8 mouse cellular contexts compared by ENCODE assay signal in genomic region chr3:145576876-145577275, GRCm38 (mm10). TPM values are rescaled to one million over a fixed set of nuclear protein-coding genes. Genes with fewer than 3 reads are reported as not detected.
DNase-seq lines count a peak whose midpoint lies in the region; ATAC-seq and TF ChIP-seq lines count a peak whose summit lies in the region.

No protein-coding gene starts in this region.

- H3K9ac ChIP-seq in kidney, embryonic 16.5 days (replicated peaks; ENCODE audit: low read length) = peak overlapping the region; percentile 79
- H3K9ac ChIP-seq in hindbrain, embryonic 14.5 days = peak overlapping the region; percentile 60
- peak overlapping the region; percentile 58 for H3K9ac ChIP-seq in midbrain, embryonic 15.5 days

- peak overlapping the region; percentile 78 for H3K4me3 ChIP-seq in kidney, embryonic 16.5 days (ENCODE audit: low read length)
- H3K4me3 ChIP-seq in bone marrow macrophage, adult 2 months (ENCODE audit: insufficient read depth, low read length) = peak overlapping the region; percentile 85
- H3K4me3 ChIP-seq in hindbrain, embryonic 14.5 days (replicated peaks; ENCODE audit: low read length) = peak overlapping the region; percentile 60
- H3K4me3 ChIP-seq in midbrain, embryonic 15.5 days = peak overlapping the region; percentile 83

- no peaks in the 10 kb centered on the region for H3K9me3 ChIP-seq in kidney, embryonic 16.5 days (ENCODE audit: low read length)
- no peaks in the 10 kb centered on the region for H3K9me3 ChIP-seq in hindbrain, embryonic 14.5 days (ENCODE audit: control insufficient read depth, low read length)
- no peaks in the 10 kb centered on the region for H3K9me3 ChIP-seq in midbrain, embryonic 15.5 days

- no peak overlapping the region for H3K27ac ChIP-seq in kidney, embryonic 16.5 days (ENCODE audit: low read length)
- H3K27ac ChIP-seq in bone marrow macrophage, adult 2 months (ENCODE audit: insufficient read depth, low read depth, low read length) = no peak overlapping the region
- H3K27ac ChIP-seq in hindbrain, embryonic 14.5 days = no peak overlapping the region
- no peak overlapping the region for H3K27ac ChIP-seq in midbrain, embryonic 15.5 days

- TF ChIP-seq POLR2A in bone marrow macrophage, adult 2 months (IDR thresholded peaks at IDR 0.05; ENCODE audit: borderline replicate concordance, low read depth, low read length) = no peak

- DNase-seq in kidney, adult 8-10 months = no peak
- DNase-seq in hindbrain, embryonic 14.5 days (ENCODE audit: low spot score) = no peak
- no peak for DNase-seq in embryo, embryonic 10 days (ENCODE audit: low spot score)
- DNase-seq in left cerebral cortex, adult 8-10 months (ENCODE audit: low spot score in 2 of 2) = no peak
- no peak for DNase-seq in retina, postnatal 1 day

- 20% methylated on average over 15 of the region's 15 CpGs for WGBS in kidney, embryonic 16.5 days
- 34% methylated on average over 15 of the region's 15 CpGs for WGBS in hindbrain, embryonic 14.5 days
- 34% methylated on average over 15 of the region's 15 CpGs for whole genome bisulfite sequencing in midbrain, embryonic 15.5 days

- H3K4me2 ChIP-seq in kidney, embryonic 16.5 days (replicated peaks; ENCODE audit: low read depth, low read length) = peak overlapping the region; percentile 95
- peak overlapping the region; percentile 91 for H3K4me2 ChIP-seq in hindbrain, embryonic 14.5 days (replicated peaks)
- peak overlapping the region; percentile 77 for H3K4me2 ChIP-seq in midbrain, embryonic 15.5 days

- peaks cover 20% of the 10 kb centered on the region for H3K36me3 ChIP-seq in kidney, embryonic 16.5 days (ENCODE audit: insufficient read depth, low read length)
- H3K36me3 ChIP-seq in hindbrain, embryonic 14.5 days (replicated peaks; ENCODE audit: control insufficient read depth, insufficient read depth) = peaks cover 22% of the 10 kb centered on the region
- H3K36me3 ChIP-seq in midbrain, embryonic 15.5 days (replicated peaks) = peaks cover 14% of the 10 kb centered on the region

- no peak for ATAC-seq in kidney, embryonic 16.5 days (ENCODE audit: low FRiP score, low TSS enrichment)
- no peak for ATAC-seq in hindbrain, embryonic 14.5 days (ENCODE audit: low FRiP score)
- no peak for ATAC-seq in midbrain, embryonic 15.5 days (replicated peaks)

- H3K27me3 ChIP-seq in kidney, embryonic 16.5 days (ENCODE audit: insufficient read depth, low read length) = no peaks in the 10 kb centered on the region
- H3K27me3 ChIP-seq in hindbrain, embryonic 14.5 days (ENCODE audit: control insufficient read depth, insufficient read depth, low read length) = no peaks in the 10 kb centered on the region
- H3K27me3 ChIP-seq in midbrain, embryonic 15.5 days (replicated peaks) = no peaks in the 10 kb centered on the region

- TF ChIP-seq CTCF in bone marrow macrophage, adult 2 months (IDR thresholded peaks at IDR 0.05; ENCODE audit: low read depth, low read length) = no peak

- H3K4me1 ChIP-seq in kidney, embryonic 16.5 days (ENCODE audit: insufficient read depth, low read length) = peaks cover 15% of the 10 kb centered on the region
- H3K4me1 ChIP-seq in bone marrow macrophage, adult 2 months (ENCODE audit: control insufficient read depth, insufficient read depth, low read length) = peaks cover 9% of the 10 kb centered on the region
- H3K4me1 ChIP-seq in hindbrain, embryonic 14.5 days (replicated peaks; ENCODE audit: control insufficient read depth, insufficient read depth, low read length) = peaks cover 14% of the 10 kb centered on the region
- peaks cover 16% of the 10 kb centered on the region for H3K4me1 ChIP-seq in midbrain, embryonic 15.5 days

RNA-seq across cellular contexts. Expression of gene Znhit6, which starts 0.9 kb away (rescaled TPM):
- 34.4 and 37.4 TPM in 2 replicates for polyA plus RNA-seq in kidney, embryonic 16.5 days (2015; fragmentation: Nextera tagmentation; extraction: Ambion mirVana)
- 11.6 and 11.8 TPM in 2 replicates for polyA plus RNA-seq in bone marrow macrophage, adult 2 months (2012; ENCODE audit: insufficient read depth, insufficient read length, missing spikeins)
- 25.7 and 26.2 TPM in 2 replicates for polyA plus RNA-seq in hindbrain, embryonic 14.5 days (2014; fragmentation: Nextera tagmentation; extraction: Ambion mirVana)
- polyA plus RNA-seq in midbrain, embryonic 15.5 days (2015; fragmentation: Nextera tagmentation; extraction: Ambion mirVana) = 34.5 and 38.0 TPM in 2 replicates
- 10 to 100 TPM; 15.7 to 18.0 (median 16.4) TPM for total RNA-seq in left cerebral cortex, adult 8-10 months (2022)
